8 mouse cellular contexts compared by ENCODE assay signal in genomic region chr15:99420521-99421014, GRCm38 (mm10). TPM values are rescaled to one million over a fixed set of nuclear protein-coding genes. Genes with fewer than 3 reads are reported as not detected.
DNase-seq lines count a peak whose midpoint lies in the region; ATAC-seq and TF ChIP-seq lines count a peak whose summit lies in the region.

No protein-coding gene starts in this region.

- H3K36me3 ChIP-seq in intestine, embryonic 16.5 days (ENCODE audit: control insufficient read depth, insufficient read depth, low read length) = no peaks in the 10 kb centered on the region

- H3K27me3 ChIP-seq in intestine, embryonic 16.5 days (replicated peaks; ENCODE audit: control insufficient read depth, insufficient read depth, low read length) = no peaks in the 10 kb centered on the region

- TF ChIP-seq CTCF in lung, adult 2 months (IDR thresholded peaks at IDR 0.05; ENCODE audit: insufficient read depth, low read length) = no peak

- peaks cover 16% of the 10 kb centered on the region for H3K4me1 ChIP-seq in intestine, embryonic 16.5 days (ENCODE audit: control insufficient read depth, insufficient read depth, low read length)
- peaks cover 15% of the 10 kb centered on the region for H3K4me1 ChIP-seq in lung, adult 2 months (ENCODE audit: control insufficient read depth, insufficient read depth, low read length)

- TF ChIP-seq POLR2A in lung, adult 2 months (IDR thresholded peaks at IDR 0.05; ENCODE audit: borderline replicate concordance, extremely low read depth, low read depth, low read length) = 0 out of 2 replicates have a peak, but pooled peaks have one; percentile 18

- H3K27ac ChIP-seq in intestine, embryonic 16.5 days (ENCODE audit: low read length) = peak overlapping the region; percentile 82

- ATAC-seq in granulocyte monocyte progenitor cell, adult 5-6 weeks (replicated peaks; ENCODE audit: poor library complexity, severe bottlenecking) = peak; percentile 23; the same call in 1 of the 2 replicates
- peak; percentile 59 for ATAC-seq in intestine, embryonic 16.5 days

- DNase-seq in layer of hippocampus, adult 11-12 months (ENCODE audit: low spot score) = peak; percentile 50
- no peak for DNase-seq in layer of hippocampus, adult 8-10 months (ENCODE audit: low spot score in 2 of 2)
- peak; percentile 87 for DNase-seq in embryo, embryonic 10 days (ENCODE audit: low spot score)
- peak; percentile 53 for DNase-seq in lung, adult 2 months
- DNase-seq in ovary, postnatal 14 days (ENCODE audit: low spot score) = peak; percentile 67
- no peak for DNase-seq in c-Kit-positive CD71-positive TER-119-positive erythroid progenitor cells, embryonic 14.5 days (ENCODE audit: low spot score)

- 17% methylated on average over 12 of the region's 12 CpGs for WGBS in intestine, embryonic 16.5 days
- WGBS in lung, adult 2 months = 4% methylated on average over 12 of the region's 12 CpGs

- H3K4me2 ChIP-seq in intestine, embryonic 16.5 days (ENCODE audit: low read depth, low read length) = peak overlapping the region; percentile 28

- H3K4me3 ChIP-seq in intestine, embryonic 16.5 days (ENCODE audit: low read length) = no peak overlapping the region
- peak overlapping the region; percentile 8 for H3K4me3 ChIP-seq in lung, adult 2 months (replicated peaks; ENCODE audit: extremely low read depth, low read depth, low read length)

- H3K9me3 ChIP-seq in intestine, embryonic 16.5 days (ENCODE audit: control insufficient read depth, low read length) = no peaks in the 10 kb centered on the region

- H3K9ac ChIP-seq in intestine, embryonic 16.5 days (ENCODE audit: low read depth, low read length) = peak overlapping the region; percentile 21; the same call in 1 of the 2 replicates

RNA-seq across cellular contexts. Expression of gene Tmbim6, which starts 27.9 kb away (rescaled TPM):
- total RNA-seq in layer of hippocampus, adult 8-10 months (2022) = 100 to 1,000 TPM; 349 to 403 (median 360) TPM
- 383 and 409 TPM in 2 replicates for total RNA-seq in granulocyte monocyte progenitor cell, adult 5-6 weeks (2014; fragmentation: Nextera tagmentation)
- 163 and 164 TPM in 2 replicates for total RNA-seq in granulocyte monocyte progenitor cell, adult 5-6 weeks (2017)
- polyA plus RNA-seq in intestine, embryonic 16.5 days (2015; fragmentation: Nextera tagmentation; extraction: Ambion mirVana) = 726 and 829 TPM in 2 replicates
- 1,026 and 1,059 TPM in 2 replicates for polyA plus RNA-seq in lung, adult 2 months (2012; rRNA removed)

RNA-seq across cellular contexts. Expression of gene Nckap5l, which starts 37.0 kb away (rescaled TPM):
- 10 to 100 TPM; 15.5 to 24.3 (median 19.8) TPM for total RNA-seq in layer of hippocampus, adult 8-10 months (2022)
- total RNA-seq in granulocyte monocyte progenitor cell, adult 5-6 weeks (2014; fragmentation: Nextera tagmentation) = 5.0 and 13.4 TPM in 2 replicates
- total RNA-seq in granulocyte monocyte progenitor cell, adult 5-6 weeks (2017) = 0.26 and 7.5 TPM in 2 replicates
- polyA plus RNA-seq in intestine, embryonic 16.5 days (2015; fragmentation: Nextera tagmentation; extraction: Ambion mirVana) = 5.8 and 6.5 TPM in 2 replicates
- polyA plus RNA-seq in lung, adult 2 months (2012; rRNA removed) = 13.0 and 13.4 TPM in 2 replicates

RNA-seq across cellular contexts. Expression of gene Fmnl3, which starts 50.3 kb away (rescaled TPM):
- total RNA-seq in layer of hippocampus, adult 8-10 months (2022) = 10 to 100 TPM in 3 of 4 experiments, 1 to 10 TPM in 1; 8.9 to 19.6 (median 14.1) TPM
- 18.0 and 22.5 TPM in 2 replicates for total RNA-seq in granulocyte monocyte progenitor cell, adult 5-6 weeks (2014; fragmentation: Nextera tagmentation)
- total RNA-seq in granulocyte monocyte progenitor cell, adult 5-6 weeks (2017) = 20.7 and 23.8 TPM in 2 replicates
- polyA plus RNA-seq in intestine, embryonic 16.5 days (2015; fragmentation: Nextera tagmentation; extraction: Ambion mirVana) = 10.6 and 10.8 TPM in 2 replicates
- 53.4 and 58.9 TPM in 2 replicates for polyA plus RNA-seq in lung, adult 2 months (2012; rRNA removed)

RNA-seq across cellular contexts. Expression of gene Bcdin3d, which starts 54.0 kb away (rescaled TPM):
- 1 to 10 TPM; 4.9 to 6.1 (median 5.3) TPM for total RNA-seq in layer of hippocampus, adult 8-10 months (2022)
- 3.1 and 3.6 TPM in 2 replicates for total RNA-seq in granulocyte monocyte progenitor cell, adult 5-6 weeks (2014; fragmentation: Nextera tagmentation)
- 2.9 and 4.2 TPM in 2 replicates for total RNA-seq in granulocyte monocyte progenitor cell, adult 5-6 weeks (2017)
- polyA plus RNA-seq in intestine, embryonic 16.5 days (2015; fragmentation: Nextera tagmentation; extraction: Ambion mirVana) = 14.3 and 16.2 TPM in 2 replicates
- 5.0 and 5.2 TPM in 2 replicates for polyA plus RNA-seq in lung, adult 2 months (2012; rRNA removed)

Comparison
In these comparisons a context has a peak if more than half of its experiments do, and no peak if none do; other contexts are left out.
1. DNase-seq: peak in layer of hippocampus, adult 11-12 months (single experiment), embryo, embryonic 10 days (single experiment), lung, adult 2 months (single experiment) and ovary, postnatal 14 days (single experiment); none in layer of hippocampus, adult 8-10 months (0 of 2) and c-Kit-positive CD71-positive TER-119-positive erythroid progenitor cells, embryonic 14.5 days (single experiment).